Mouse (Mus musculus): ENCODE results near the gene Gnptab. TPM values are rescaled to one million over a fixed set of nuclear protein-coding genes. Genes with fewer than 3 reads are reported as not detected.
"Not testable (repeated sequence)": the region's sequence is repeated elsewhere in the genome, so short reads cannot be mapped to it uniquely, and the experiment has no call there.

Gene Gnptab
- polyA plus RNA-seq (2017; shearing (Covaris generic)) = 1 to 10 TPM; 4.1 to 6.5 TPM

GRCm38 (mm10) chr10:88379013-88379885 is at the start of gene Gnptab, which contains the start of gene Dram1:
Gene Gnptab, plus strand, starts transcription at chr10:88379132.
Gene Dram1, minus strand, starts transcription at chr10:88379080.
- ATAC-seq = peak; percentile 85

GRCm38 (mm10) chr10:88330695-88331094 is 48.2 kb upstream of the Gnptab start:
- no peak for ATAC-seq

GRCm38 (mm10) chr10:88340660-88341059 is 38.3 kb upstream of the Gnptab start:
- ATAC-seq = no peak

- no peak for ATAC-seq
These were observed 37.6 kb upstream of the Gnptab start for GRCm38 (mm10) chr10:88341368-88341767.

GRCm38 (mm10) chr10:88345899-88346401 is 33.0 kb upstream of the Gnptab start:
- ATAC-seq = no peak

GRCm38 (mm10) chr10:88346454-88347245 is 32.3 kb upstream of the Gnptab start:
- peak; percentile 49 for ATAC-seq

GRCm38 (mm10) chr10:88349800-88350199 is 29.1 kb upstream of the Gnptab start:
- ATAC-seq = no peak

- no peak for ATAC-seq
These were observed 28.2 kb upstream of the Gnptab start for GRCm38 (mm10) chr10:88350687-88351086.

- ATAC-seq = no peak
These were observed 27.4 kb upstream of the Gnptab start for GRCm38 (mm10) chr10:88351411-88352103.

GRCm38 (mm10) chr10:88352549-88352948 is 26.4 kb upstream of the Gnptab start:
- ATAC-seq = no peak

- ATAC-seq = no peak
These were observed 24.3 kb upstream of the Gnptab start for GRCm38 (mm10) chr10:88354599-88354998.

GRCm38 (mm10) chr10:88356114-88356982 is 22.6 kb upstream of the Gnptab start:
- ATAC-seq = peak; percentile 40

GRCm38 (mm10) chr10:88356983-88357559 is 21.9 kb upstream of the Gnptab start:
- peak; percentile 87 for ATAC-seq

GRCm38 (mm10) chr10:88362218-88362617 is 16.7 kb upstream of the Gnptab start:
- no peak for ATAC-seq

GRCm38 (mm10) chr10:88364221-88364620 is 14.7 kb upstream of the Gnptab start:
- no peak for ATAC-seq

GRCm38 (mm10) chr10:88369233-88369632 is 9.7 kb upstream of the Gnptab start:
- no peak for ATAC-seq

- ATAC-seq = no peak
These were observed 7.1 kb upstream of the Gnptab start for GRCm38 (mm10) chr10:88371793-88372192.

- no peak for ATAC-seq
These were observed 6.5 kb upstream of the Gnptab start for GRCm38 (mm10) chr10:88372436-88372835.

GRCm38 (mm10) chr10:88372945-88373344 is 6.0 kb upstream of the Gnptab start:
- ATAC-seq = not testable (repeated sequence)

- no peak for ATAC-seq
These were observed 3.9 kb upstream of the Gnptab start for GRCm38 (mm10) chr10:88374984-88375383.

GRCm38 (mm10) chr10:88376770-88377169 is 2.2 kb upstream of the Gnptab start:
- ATAC-seq = peak; percentile 43

Data from CD4-positive, CD25-positive, alpha-beta regulatory T cell, adult 4 months (primary cell).